Mouse (Mus musculus): ENCODE data around the gene Slc37a4. TPM values are rescaled to one million over a fixed set of nuclear protein-coding genes. Genes with fewer than 3 reads are reported as not detected.
"Not testable (repeated sequence)": the region's sequence is repeated elsewhere in the genome, so short reads cannot be mapped to it uniquely, and the experiment has no call there.

The Slc37a4 gene
- total and polyA plus RNA-seq, 3 experiments: 11.7 to 38.7 (median 25.5) TPM

DNA sequence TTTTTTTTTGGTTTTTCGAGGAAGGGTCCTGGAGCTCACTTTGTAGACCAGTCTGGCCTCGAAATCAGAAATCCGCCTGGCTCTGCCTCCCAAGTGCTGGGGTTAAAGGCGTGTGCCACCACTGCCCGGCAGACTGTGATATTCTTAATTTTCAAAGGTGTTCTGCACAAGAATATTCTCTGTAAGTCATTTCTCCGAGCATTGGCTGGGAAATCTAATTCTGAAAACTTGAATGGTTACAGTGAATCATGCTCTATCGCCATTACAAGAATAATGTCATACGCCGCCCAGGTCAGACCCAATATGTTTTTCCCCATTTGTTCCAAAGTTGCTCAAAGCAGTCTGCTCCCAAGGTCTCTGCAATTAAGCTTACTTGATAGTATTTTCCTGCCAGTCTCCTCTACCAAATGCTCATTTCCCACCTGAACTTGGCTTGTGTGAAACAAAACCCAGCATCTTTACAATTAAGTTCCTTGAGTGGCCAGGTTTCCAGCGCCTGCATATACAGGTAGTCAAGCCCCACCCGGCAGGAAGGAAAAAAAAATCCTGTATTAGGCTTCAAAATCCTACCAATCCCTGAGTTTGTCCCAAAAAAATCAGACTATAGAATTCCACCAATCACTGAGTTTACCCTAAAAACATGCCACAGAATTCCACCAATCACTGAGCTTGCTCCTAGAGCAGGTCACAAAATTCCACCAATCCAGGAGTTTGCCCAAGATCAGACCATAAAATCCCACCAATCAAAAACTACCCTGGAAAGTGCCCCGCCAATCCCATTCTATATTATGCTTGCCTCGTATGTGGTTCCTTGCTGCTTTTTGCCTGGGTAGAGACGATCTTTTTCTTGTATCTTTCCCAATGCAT lies 22.1 kb downstream of the Slc37a4 start, which contains the start of gene Ccdc84:
Gene Ccdc84 (minus strand): TSS at position 51 of the 867 bp plus-strand sequence.
- peaks cover 13 to 40% of the 10 kb centered on the region in 2 experiments for H3K36me3 ChIP-seq (replicated peaks in 1 of 2; ENCODE audit: control insufficient read depth in 1 of 2, insufficient read depth in 1 of 2, low read length in 1 of 2)
- TF ChIP-seq SMC3 (IDR thresholded peaks at IDR 0.05; ENCODE audit: low read depth, low read length): no peak
- TF ChIP-seq RAD21 (IDR thresholded peaks at IDR 0.05; ENCODE audit: low read depth, low read length): no peak
- TF ChIP-seq CHD1 (IDR thresholded peaks at IDR 0.05; ENCODE audit: low read depth, low read length): no peak
- H3K27me3 ChIP-seq (replicated peaks): no peaks in the 10 kb centered on the region
- peak within 1 kb of the TSS; percentile 92 for H3K4me2 ChIP-seq (ENCODE audit: insufficient read depth, low read depth, poor library complexity, severe bottlenecking)
- H3K27ac ChIP-seq (ENCODE audit: insufficient read depth, low read depth): peak within 1 kb of the TSS; percentile 53
- H3K9me3 ChIP-seq (replicated peaks; ENCODE audit: low read length): no peaks in the 10 kb centered on the region
- peak within 1 kb of the TSS; percentile 75 for H3K9ac ChIP-seq (ENCODE audit: insufficient read depth, low read depth)
- H3K4me1 ChIP-seq (ENCODE audit: control insufficient read depth in 1 of 2, insufficient read depth in 2 of 2): peaks cover 4 to 41% of the 10 kb centered on the region in 2 experiments; a peak in 3 of 4 replicates
- no peak for DNase-seq (ENCODE audit: extremely low read depth)
- peak within 1 kb of the TSS; percentile 74 to 83 (median 79) for H3K4me3 ChIP-seq (replicated peaks in 1 of 3; ENCODE audit: low read depth in 2 of 3, low read length in 2 of 3, poor library complexity in 1 of 3)
- in situ Hi-C loops (cut with MboI; ENCODE audit: low pct_ligation_motif_present, low pct_unique_long_range_greater_than_20kb, low sequenced_read_pairs): no loop called here
- dilution Hi-C loops (cut with MboI; ENCODE audit: extremely low pct_ligation_motif_present, extremely low pct_unique_long_range_greater_than_20kb, low sequenced_read_pairs): no loop called here
- H3K79me2 ChIP-seq (replicated peaks; ENCODE audit: control insufficient read depth, extremely low read depth, insufficient read depth, poor library complexity, severe bottlenecking): no peaks in the 10 kb centered on the region; the same call in 1 of the 2 replicates

- 0 out of 2 replicates have a peak, but pooled peaks have one; percentile 66 for TF ChIP-seq MAFK (IDR thresholded peaks at IDR 0.05; ENCODE audit: insufficient replicate concordance, low read length)
- TF ChIP-seq ZNF384 (IDR thresholded peaks at IDR 0.05; ENCODE audit: low read depth, low read length): 0 out of 2 replicates have a peak, but pooled peaks have one; percentile 68
- H3K9ac ChIP-seq (ENCODE audit: insufficient read depth, low read depth); H3K27me3 ChIP-seq (replicated peaks); dilution Hi-C loops (cut with MboI; ENCODE audit: extremely low pct_ligation_motif_present, extremely low pct_unique_long_range_greater_than_20kb, low sequenced_read_pairs); H3K79me2 ChIP-seq (replicated peaks; ENCODE audit: control insufficient read depth, extremely low read depth, insufficient read depth, poor library complexity, severe bottlenecking); in situ Hi-C loops (cut with MboI; ENCODE audit: low pct_ligation_motif_present, low pct_unique_long_range_greater_than_20kb, low sequenced_read_pairs); DNase-seq (ENCODE audit: extremely low read depth); H3K9me3 ChIP-seq (replicated peaks; ENCODE audit: low read length); H3K27ac ChIP-seq (ENCODE audit: insufficient read depth, low read depth): not testable (repeated sequence)
- H3K36me3 ChIP-seq (replicated peaks in 1 of 2; ENCODE audit: control insufficient read depth in 1 of 2, insufficient read depth in 1 of 2, low read length in 1 of 2): peaks cover 8 to 36% of the 10 kb centered on the region in 2 experiments
- H3K4me3 ChIP-seq (replicated peaks in 1 of 3; ENCODE audit: low read depth in 2 of 3, low read length in 2 of 3, poor library complexity in 1 of 3): peak overlapping the region in 1 of 3 experiments; percentile 66
- H3K4me1 ChIP-seq (ENCODE audit: control insufficient read depth in 1 of 2, insufficient read depth in 2 of 2): peaks cover 4 to 41% of the 10 kb centered on the region in 2 experiments; a peak in 3 of 4 replicates
- H3K4me2 ChIP-seq (ENCODE audit: insufficient read depth, low read depth, poor library complexity, severe bottlenecking): peak overlapping the region; percentile 34; the same call in 1 of the 2 replicates
Observed at GRCm38 (mm10) chr9:44419730-44420129, 23.1 kb downstream of the Slc37a4 start.

GRCm38 (mm10) chr9:44420280-44420898 lies 23.7 kb downstream of the Slc37a4 start:
- no peaks in the 10 kb centered on the region for H3K27me3 ChIP-seq (replicated peaks)
- dilution Hi-C loops (cut with MboI; ENCODE audit: extremely low pct_ligation_motif_present, extremely low pct_unique_long_range_greater_than_20kb, low sequenced_read_pairs) (no loop called here), in situ Hi-C loops (cut with MboI; ENCODE audit: low pct_ligation_motif_present, low pct_unique_long_range_greater_than_20kb, low sequenced_read_pairs) (no loop called here)
- H3K79me2 ChIP-seq (replicated peaks; ENCODE audit: control insufficient read depth, extremely low read depth, insufficient read depth, poor library complexity, severe bottlenecking): no peaks in the 10 kb centered on the region; the same call in 1 of the 2 replicates
- peak; percentile 96 for DNase-seq (ENCODE audit: extremely low read depth)
- peak overlapping the region; percentile 9; the same call in 1 of the 2 replicates for H3K9ac ChIP-seq (ENCODE audit: insufficient read depth, low read depth)
- peak overlapping the region; percentile 42 for H3K4me2 ChIP-seq (ENCODE audit: insufficient read depth, low read depth, poor library complexity, severe bottlenecking)
- peak overlapping the region in 2 of 3 experiments; percentile 35 to 66 for H3K4me3 ChIP-seq (replicated peaks in 1 of 3; ENCODE audit: low read depth in 2 of 3, low read length in 2 of 3, poor library complexity in 1 of 3)
- H3K4me1 ChIP-seq (ENCODE audit: control insufficient read depth in 1 of 2, insufficient read depth in 2 of 2): peaks cover 4 to 41% of the 10 kb centered on the region in 2 experiments; a peak in 3 of 4 replicates
- no peak overlapping the region for H3K27ac ChIP-seq (ENCODE audit: insufficient read depth, low read depth)
- H3K9me3 ChIP-seq (replicated peaks; ENCODE audit: low read length): no peaks in the 10 kb centered on the region
- peaks cover 5 to 40% of the 10 kb centered on the region in 2 experiments for H3K36me3 ChIP-seq (replicated peaks in 1 of 2; ENCODE audit: control insufficient read depth in 1 of 2, insufficient read depth in 1 of 2, low read length in 1 of 2)
- TF ChIP-seq SIN3A (IDR thresholded peaks at IDR 0.05; ENCODE audit: low read length): peak; percentile 43
- no peak for TF ChIP-seq ZKSCAN1 (IDR thresholded peaks at IDR 0.05; ENCODE audit: borderline replicate concordance, low read depth, low read length)
- TF ChIP-seq ELF1 (IDR thresholded peaks at IDR 0.05; ENCODE audit: low read depth, low read length): no peak
- TF ChIP-seq CHD1 (IDR thresholded peaks at IDR 0.05; ENCODE audit: low read depth, low read length): no peak
- no peak for TF ChIP-seq PAX5 (IDR thresholded peaks at IDR 0.05; ENCODE audit: low read length)
- TF ChIP-seq TCF12 (IDR thresholded peaks at IDR 0.05; ENCODE audit: low read depth, low read length): peak; percentile 48
- TF ChIP-seq EP300 (IDR thresholded peaks at IDR 0.05; ENCODE audit: low read length): no peak
- no peak; the same call in 1 of the 2 replicates for TF ChIP-seq ETS1 (conservative IDR thresholded peaks at IDR 0.05; ENCODE audit: low read depth, low read length)
- TF ChIP-seq UBTF (IDR thresholded peaks at IDR 0.05; ENCODE audit: low read depth, low read length): no peak
- no peak for TF ChIP-seq POLR2AphosphoS2 (IDR thresholded peaks at IDR 0.05; ENCODE audit: low read depth, low read length)
- TF ChIP-seq GABPA (IDR thresholded peaks at IDR 0.05; ENCODE audit: insufficient replicate concordance, low read depth, low read length): no peak
- no peak for TF ChIP-seq MAFK (IDR thresholded peaks at IDR 0.05; ENCODE audit: insufficient replicate concordance, low read length)
- no peak for TF ChIP-seq MEF2A (IDR thresholded peaks at IDR 0.05; ENCODE audit: borderline replicate concordance, low read depth, low read length)
- TF ChIP-seq CTCF (conservative IDR thresholded peaks at IDR 0.05 in 1 of 2, IDR thresholded peaks at IDR 0.05 in 1 of 2; ENCODE audit: low read depth in 2 of 2, low read length in 2 of 2): no peak
- no peak for TF ChIP-seq CHD2 (IDR thresholded peaks at IDR 0.05; ENCODE audit: low read length)
- TF ChIP-seq HCFC1 (IDR thresholded peaks at IDR 0.05; ENCODE audit: low read depth, low read length): peak; percentile 11; the same call in 1 of the 2 replicates
- TF ChIP-seq NELFE (IDR thresholded peaks at IDR 0.05; ENCODE audit: low read depth, low read length): no peak
- peak; percentile 73 for TF ChIP-seq POLR2A (IDR thresholded peaks at IDR 0.05; ENCODE audit: low read depth, low read length)
- TF ChIP-seq NRF1 (IDR thresholded peaks at IDR 0.05; ENCODE audit: low read depth, low read length): no peak
